In genomic region chr2:156324681-156325080, GRCm38 (mm10) we compare ENCODE assay signal across 8 mouse cellular contexts. TPM values are rescaled to one million over a fixed set of nuclear protein-coding genes. Genes with fewer than 3 reads are reported as not detected.
A peak's percentile ranks its signal among the peaks of the same experiment; 100 is the strongest.
DNase-seq lines count a peak whose midpoint lies in the region; ATAC-seq and TF ChIP-seq lines count a peak whose summit lies in the region.

No protein-coding gene starts in this region.

- no peak for TF ChIP-seq CTCF in C2C12 (IDR thresholded peaks at IDR 0.05; ENCODE audit: control insufficient read depth, insufficient read depth, insufficient read length)

- no peak overlapping the region for H3ac ChIP-seq in C2C12 (ENCODE audit: control insufficient read depth, insufficient read length, low read depth)

- H3K4me2 ChIP-seq in midbrain, embryonic 13.5 days (replicated peaks): no peak overlapping the region

- 0 out of 2 replicates have a peak, but pooled peaks cover 3% of the 10 kb centered on the region for H3K9me3 ChIP-seq in embryonic facial prominence, embryonic 10.5 days
- no peaks in the 10 kb centered on the region for H3K9me3 ChIP-seq in midbrain, embryonic 13.5 days

- DNase-seq in embryonic facial prominence, embryonic 10.5 days (ENCODE audit: low spot score): peak; percentile 52
- DNase-seq in lung, adult 18-20 months: peak; percentile 63 to 75
- no peak for DNase-seq in frontal cortex, adult 2 months (ENCODE audit: extremely low spot score in 1 of 2, low spot score in 1 of 2)
- DNase-seq in cerebellum, postnatal 25 days: no peak
- no peak for DNase-seq in retina, embryonic 14.5 days (ENCODE audit: low spot score)

- H3K27ac ChIP-seq in embryonic facial prominence, embryonic 10.5 days (replicated peaks): peak overlapping the region; percentile 44
- no peak overlapping the region for H3K27ac ChIP-seq in midbrain, embryonic 13.5 days

- peaks cover 10% of the 10 kb centered on the region for H3K4me1 ChIP-seq in embryonic facial prominence, embryonic 10.5 days
- H3K4me1 ChIP-seq in midbrain, embryonic 13.5 days (replicated peaks): no peaks in the 10 kb centered on the region

- no peaks in the 10 kb centered on the region for H3K27me3 ChIP-seq in C2C12 (ENCODE audit: control insufficient read depth, insufficient read depth, insufficient read length)
- no peaks in the 10 kb centered on the region for H3K27me3 ChIP-seq in embryonic facial prominence, embryonic 10.5 days (replicated peaks; ENCODE audit: low read depth, poor library complexity, severe bottlenecking)
- no peaks in the 10 kb centered on the region for H3K27me3 ChIP-seq in midbrain, embryonic 13.5 days

- H3K36me3 ChIP-seq in C2C12 (ENCODE audit: control insufficient read depth, insufficient read depth): no peaks in the 10 kb centered on the region
- peaks cover 6% of the 10 kb centered on the region; the same call in 1 of the 2 replicates for H3K36me3 ChIP-seq in embryonic facial prominence, embryonic 10.5 days (replicated peaks)
- H3K36me3 ChIP-seq in midbrain, embryonic 13.5 days: 0 out of 2 replicates have a peak, but pooled peaks cover 5% of the 10 kb centered on the region

- no peak overlapping the region for H3K4me3 ChIP-seq in C2C12 (ENCODE audit: insufficient read depth, poor library complexity, severe bottlenecking)
- H3K4me3 ChIP-seq in embryonic facial prominence, embryonic 10.5 days: no peak overlapping the region
- H3K4me3 ChIP-seq in midbrain, embryonic 13.5 days (replicated peaks): no peak overlapping the region

- H3K79me3 ChIP-seq in C2C12 (ENCODE audit: low read depth): no peaks in the 10 kb centered on the region

- WGBS in embryonic facial prominence, embryonic 10.5 days: 35% methylated on average over 5 of the region's 5 CpGs
- WGBS in midbrain, embryonic 13.5 days: 59% methylated on average over 5 of the region's 5 CpGs

- H3K9ac ChIP-seq in midbrain, embryonic 13.5 days (replicated peaks): no peak overlapping the region

- peak; percentile 42 to 50; a peak in 3 of 4 replicates for ATAC-seq in hematopoietic stem cell, adult 5-6 weeks (replicated peaks in 1 of 2; ENCODE audit: insufficient read depth in 1 of 2, low FRiP score in 2 of 2, low TSS enrichment in 1 of 2, low read depth in 1 of 2, poor library complexity in 2 of 2, severe bottlenecking in 2 of 2)
- ATAC-seq in midbrain, embryonic 13.5 days: no peak

- H3K79me2 ChIP-seq in C2C12 (ENCODE audit: control insufficient read depth, insufficient read depth): no peaks in the 10 kb centered on the region

TF ChIP-seq in C2C12, 6 proteins besides CTCF, POLR2A, EP300 and RAD21:
- TF ChIP-seq CEBPB (IDR thresholded peaks at IDR 0.05; ENCODE audit: low read depth) (no peak), USF1 (IDR thresholded peaks at IDR 0.05; ENCODE audit: low read depth) (peak; percentile 89)

RNA-seq across cellular contexts. Expression of gene Scand1, which starts 12.2 kb away (rescaled TPM):
- polyA plus RNA-seq in C2C12 (2012; fragmentation: generic; extraction: Trizol): 140 TPM
- polyA plus RNA-seq in embryonic facial prominence, embryonic 10.5 days (2016; fragmentation: Nextera tagmentation; extraction: Ambion mirVana): 54.9 and 60.2 TPM in 2 replicates
- total RNA-seq in hematopoietic stem cell, adult 5-6 weeks (2017): 20.2 and 27.3 TPM in 2 replicates
- polyA plus RNA-seq in midbrain, embryonic 13.5 days (2015; fragmentation: Nextera tagmentation; extraction: Ambion mirVana): 82.2 and 99.1 TPM in 2 replicates
- 78.0 and 85.3 TPM in 2 replicates for polyA plus RNA-seq in frontal cortex, adult 2 months (2012; rRNA removed)

RNA-seq across cellular contexts. Expression of gene Cnbd2, which starts 12.6 kb away (rescaled TPM):
- 1.7 TPM for polyA plus RNA-seq in C2C12 (2012; fragmentation: generic; extraction: Trizol)
- 2.8 and 3.3 TPM in 2 replicates for polyA plus RNA-seq in embryonic facial prominence, embryonic 10.5 days (2016; fragmentation: Nextera tagmentation; extraction: Ambion mirVana)
- 3.8 and 10.5 TPM in 2 replicates for total RNA-seq in hematopoietic stem cell, adult 5-6 weeks (2017)
- 5.9 and 6.3 TPM in 2 replicates for polyA plus RNA-seq in midbrain, embryonic 13.5 days (2015; fragmentation: Nextera tagmentation; extraction: Ambion mirVana)
- 7.8 and 8.9 TPM in 2 replicates for polyA plus RNA-seq in frontal cortex, adult 2 months (2012; rRNA removed)

Comparison
In these comparisons a context has a peak if more than half of its experiments do, and no peak if none do; other contexts are left out.
1. DNase-seq: peak in embryonic facial prominence, embryonic 10.5 days (single experiment) and lung, adult 18-20 months (2 of 2); none in frontal cortex, adult 2 months (0 of 2), cerebellum, postnatal 25 days (0 of 2) and retina, embryonic 14.5 days (single experiment).